Mouse (Mus musculus) adrenal gland, postnatal 4 days (tissue): ENCODE results near the gene Olfr1141. TPM values are rescaled to one million over a fixed set of nuclear protein-coding genes. Genes with fewer than 3 reads are reported as not detected.

ENCODE experiments used
- DNase-seq, 2 experiments: peaks; one replicate each; pipeline ENCODE4 v3.0.0; 2021 to 2022; ENCODE audit warnings: low spot score in 2 of 2, mixed read lengths in 2 of 2
- long read RNA-seq, 2 experiments: library from polyadenylated mRNA; stranded (forward); transcript quantifications; one replicate each; pipeline ENCODE4 v2.0.0; 2021
- total RNA-seq, 2 experiments: library from RNA; stranded (reverse); gene quantifications; 2 replicates each; pipeline ENCODE4 v1.2.3; 2021

Gene Olfr1141
- not detected for total RNA-seq
- long read RNA-seq, experiment 1 = 0 reads
- long read RNA-seq, experiment 2 = 0 reads

DNA sequence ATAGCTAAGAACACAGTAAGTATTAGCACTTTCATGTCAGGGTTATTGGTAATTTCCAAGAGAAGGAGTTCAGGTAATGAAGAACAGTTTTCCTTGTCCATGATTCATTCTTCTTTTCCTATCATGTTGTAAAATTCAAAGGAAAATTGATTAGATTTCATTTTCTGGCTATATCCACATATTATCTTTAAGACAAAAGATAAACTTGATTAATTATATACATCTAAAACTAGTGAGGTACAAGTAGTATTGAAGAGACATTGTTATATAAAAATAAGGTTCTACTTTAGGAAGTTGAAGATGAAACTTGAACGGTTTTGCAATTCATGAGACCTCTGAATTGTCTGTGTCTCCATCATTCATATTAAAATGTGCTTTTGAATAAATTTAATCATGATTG, at the start of gene Olfr1141:
TSS of gene Olfr1141 (minus strand) at position 101 of the 400 bp plus-strand sequence.
- DNase-seq = no peak

- no peak for DNase-seq
These were observed 46.5 kb upstream of the Olfr1141 start, which contains the start of gene Olfr1143 for GRCm38 (mm10) chr2:87800292-87800691. TSS of gene Olfr1143 (plus strand) at chr2:87800592.

- no peak for DNase-seq
These were observed 25.4 kb upstream of the Olfr1141 start, which contains the start of gene Olfr152 for GRCm38 (mm10) chr2:87779183-87779582. TSS of gene Olfr152 (plus strand) at chr2:87779483.

GRCm38 (mm10) chr2:87776143-87776542, 22.4 kb upstream of the Olfr1141 start:
- no peak for DNase-seq

GRCm38 (mm10) chr2:87743452-87743851, 10.3 kb downstream of the Olfr1141 start, which contains the start of gene Olfr1140:
TSS of gene Olfr1140 (plus strand) at chr2:87743752.
- no peak for DNase-seq

- DNase-seq = no peak
These were observed 13.9 kb downstream of the Olfr1141 start, which contains the start of gene Olfr1138 for GRCm38 (mm10) chr2:87739878-87740277. TSS of gene Olfr1138 (minus strand) at chr2:87739978.

DNA sequence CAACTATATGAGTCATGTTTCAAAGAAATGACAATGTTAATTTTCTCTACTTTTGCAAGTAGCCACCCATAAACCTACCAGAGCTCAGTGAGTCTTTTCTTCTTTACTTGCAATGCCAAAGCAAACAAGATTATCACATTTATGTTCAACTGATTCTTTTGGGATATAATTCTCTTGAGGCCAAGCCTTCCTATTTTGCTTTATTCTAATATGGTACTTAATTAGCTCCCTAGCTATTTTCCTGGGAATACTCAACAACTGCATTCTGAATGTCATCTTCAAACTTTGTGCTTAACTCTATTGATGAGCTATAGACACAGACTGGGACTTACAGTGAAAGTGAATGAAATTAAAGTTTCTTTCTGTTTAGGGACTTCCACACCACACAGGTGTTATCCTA, 40.7 kb downstream of the Olfr1141 start, which contains the start of gene Olfr1137:
TSS of gene Olfr1137 (minus strand) at position 101 of the 400 bp plus-strand sequence.
- DNase-seq = no peak

Other genes with a start within 250 kb of the Olfr1141 start
- gene Pramel6, start 247.4 kb downstream of the Olfr1141 start, total RNA-seq = not detected
- not detected for gene Olfr153, start 222.2 kb downstream of the Olfr1141 start, total RNA-seq
- gene Olfr1128, start 208.4 kb downstream of the Olfr1141 start, total RNA-seq = not detected
- not detected for gene Olfr1129, start 180.1 kb downstream of the Olfr1141 start, total RNA-seq
- gene Olfr1130, start 147.8 kb downstream of the Olfr1141 start, total RNA-seq = not detected
- not detected for gene Olfr1131, start 126.9 kb downstream of the Olfr1141 start, total RNA-seq
- gene Olfr1132, start 116.5 kb downstream of the Olfr1141 start, total RNA-seq = not detected
- not detected for gene Olfr1133, start 106.6 kb downstream of the Olfr1141 start, total RNA-seq
- not detected for gene Olfr1134, start 95.5 kb downstream of the Olfr1141 start, total RNA-seq
- gene Olfr1135, start 80.3 kb downstream of the Olfr1141 start, total RNA-seq = not detected
- gene Olfr1136, start 60.0 kb downstream of the Olfr1141 start, total RNA-seq = not detected
- not detected for gene Olfr1137, start 40.8 kb downstream of the Olfr1141 start, total RNA-seq
- gene Olfr1138, start 14.0 kb downstream of the Olfr1141 start, total RNA-seq = not detected
- not detected for gene Olfr1140, start 10.2 kb downstream of the Olfr1141 start, total RNA-seq
- not detected for gene Olfr152, start 25.5 kb upstream of the Olfr1141 start, total RNA-seq
- not detected for gene Olfr1143, start 46.6 kb upstream of the Olfr1141 start, total RNA-seq
- not detected for gene Olfr1145, start 55.8 kb upstream of the Olfr1141 start, total RNA-seq
- gene Olfr1148, start 76.5 kb upstream of the Olfr1141 start, total RNA-seq = not detected
- gene Olfr1150-ps1, start 90.0 kb upstream of the Olfr1141 start, total RNA-seq = not detected
- gene Olfr1151, start 101.9 kb upstream of the Olfr1141 start, total RNA-seq = not detected
- gene Olfr1152, start 112.5 kb upstream of the Olfr1141 start, total RNA-seq = not detected
- not detected for gene Olfr1153, start 141.0 kb upstream of the Olfr1141 start, total RNA-seq
- gene Olfr1154, start 151.2 kb upstream of the Olfr1141 start, total RNA-seq = not detected
- not detected for gene Olfr1155, start 191.1 kb upstream of the Olfr1141 start, total RNA-seq
- not detected for gene Olfr1156, start 199.1 kb upstream of the Olfr1141 start, total RNA-seq
- gene Olfr1157, start 214.3 kb upstream of the Olfr1141 start, total RNA-seq = not detected
- not detected for gene Olfr74, start 220.7 kb upstream of the Olfr1141 start, total RNA-seq
- not detected for gene Olfr1158, start 236.1 kb upstream of the Olfr1141 start, total RNA-seq